Mouse (Mus musculus): ENCODE results near the gene Lix1l.
"Not testable (repeated sequence)": the region's sequence is repeated elsewhere in the genome, so short reads cannot be mapped to it uniquely, and the experiment has no call there.

Lix1l gene

DNA sequence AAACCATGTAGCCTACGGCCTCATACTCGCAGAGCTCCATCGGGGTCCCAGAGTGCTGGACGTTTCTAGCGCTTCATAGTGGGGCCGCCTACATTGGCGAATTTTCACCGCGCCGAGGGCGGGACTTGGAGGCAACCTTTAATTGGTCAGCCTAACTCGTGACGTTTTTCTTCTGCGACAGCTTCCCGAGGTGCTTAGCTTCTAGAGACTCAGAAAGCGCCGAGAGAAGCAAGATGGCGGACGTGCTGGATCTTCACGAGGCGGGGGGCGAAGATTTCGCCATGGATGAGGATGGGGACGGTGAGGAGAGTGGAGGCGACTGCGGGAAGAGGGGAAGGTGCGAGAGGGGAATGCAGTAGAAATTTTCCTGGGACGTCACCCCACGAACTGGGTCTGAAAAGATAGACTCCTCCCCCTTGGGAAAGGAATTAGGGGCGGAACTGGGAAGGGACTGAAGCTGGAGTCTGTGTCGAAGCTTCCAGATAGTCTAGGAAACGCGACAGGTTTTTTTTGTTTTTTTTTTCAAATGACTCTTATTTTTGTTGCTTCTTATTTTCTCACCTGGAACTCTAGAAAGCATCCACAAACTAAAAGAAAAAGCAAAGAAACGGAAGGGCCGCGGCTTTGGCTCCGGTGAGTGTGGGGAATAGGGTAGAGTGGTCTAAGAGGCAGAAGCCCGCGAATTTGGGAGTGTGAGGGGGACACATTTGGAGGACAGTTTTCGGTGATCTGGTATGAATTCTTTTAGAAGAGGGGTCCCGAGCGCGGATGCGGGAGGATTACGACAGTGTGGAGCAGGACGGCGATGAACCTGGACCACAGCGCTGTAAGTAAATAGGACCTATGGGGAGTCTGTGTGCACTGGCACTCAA, 29.0 kb downstream of the Lix1l start, which contains the start of gene Rbm8a:
Gene Rbm8a, plus strand, starts transcription at position 205 of the 872 bp plus-strand sequence.
- DNase-seq (ENCODE audit: low spot score in 2 of 2), result peak; percentile 90 to 93

DNA sequence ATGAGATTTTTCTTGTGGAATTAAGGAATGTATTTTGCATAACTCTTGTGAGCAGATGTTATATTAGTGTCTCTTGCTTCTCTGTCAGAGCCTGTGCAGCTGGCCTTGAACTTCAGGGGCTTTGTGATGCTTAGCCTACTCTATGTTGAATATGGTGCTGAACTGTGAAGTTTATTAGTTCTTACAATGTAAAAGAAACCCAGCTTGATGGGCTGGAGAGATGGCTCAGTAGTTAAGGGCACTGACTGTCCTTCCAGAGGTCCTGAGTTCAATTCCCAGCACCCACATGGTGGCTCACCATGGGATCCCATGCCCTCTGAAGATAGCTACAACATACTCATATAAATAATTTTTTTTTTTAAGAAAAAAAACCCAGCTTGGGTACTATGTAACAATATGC, 31.1 kb downstream of the Lix1l start:
- no peak for DNase-seq (ENCODE audit: low spot score in 2 of 2)

- no peak for DNase-seq (ENCODE audit: low spot score in 2 of 2)
Observed at GRCm38 (mm10) chr3:96634015-96634414, 33.1 kb downstream of the Lix1l start.

- DNase-seq (ENCODE audit: low spot score in 2 of 2), result peak; percentile 67 to 80
Observed at GRCm38 (mm10) chr3:96634928-96635879, 34.3 kb downstream of the Lix1l start, which contains the start of the genes Pex11b and Gm42957. Gene Pex11b, plus strand, starts transcription at chr3:96635376. Gene Gm42957, plus strand, starts transcription at chr3:96635474.

- no peak for DNase-seq (ENCODE audit: low spot score in 2 of 2)
Observed at GRCm38 (mm10) chr3:96635906-96636305, 35.0 kb downstream of the Lix1l start.

GRCm38 (mm10) chr3:96636448-96636847, 35.5 kb downstream of the Lix1l start:
- DNase-seq (ENCODE audit: low spot score in 2 of 2), result no peak

DNA sequence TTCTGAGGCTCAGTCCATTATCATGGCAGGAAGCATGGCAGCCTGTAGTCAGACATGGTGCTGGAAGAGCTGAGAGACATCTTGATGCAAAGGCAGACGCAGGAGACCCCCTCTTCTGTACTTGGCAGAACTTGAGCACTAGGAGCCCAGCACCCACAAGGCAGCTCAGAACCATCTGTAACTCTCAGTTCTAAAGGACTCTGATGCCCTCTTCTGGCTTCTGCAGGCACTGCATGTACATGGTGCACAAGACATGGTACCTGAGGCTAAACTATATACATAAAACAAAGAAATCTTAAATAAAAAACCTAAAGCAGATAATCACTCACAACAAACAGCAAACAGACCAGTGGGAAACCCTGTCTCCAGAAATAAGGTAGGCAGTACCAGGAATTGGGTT, 38.3 kb downstream of the Lix1l start:
- DNase-seq (ENCODE audit: low spot score in 2 of 2), result peak; percentile 56 to 72

DNA sequence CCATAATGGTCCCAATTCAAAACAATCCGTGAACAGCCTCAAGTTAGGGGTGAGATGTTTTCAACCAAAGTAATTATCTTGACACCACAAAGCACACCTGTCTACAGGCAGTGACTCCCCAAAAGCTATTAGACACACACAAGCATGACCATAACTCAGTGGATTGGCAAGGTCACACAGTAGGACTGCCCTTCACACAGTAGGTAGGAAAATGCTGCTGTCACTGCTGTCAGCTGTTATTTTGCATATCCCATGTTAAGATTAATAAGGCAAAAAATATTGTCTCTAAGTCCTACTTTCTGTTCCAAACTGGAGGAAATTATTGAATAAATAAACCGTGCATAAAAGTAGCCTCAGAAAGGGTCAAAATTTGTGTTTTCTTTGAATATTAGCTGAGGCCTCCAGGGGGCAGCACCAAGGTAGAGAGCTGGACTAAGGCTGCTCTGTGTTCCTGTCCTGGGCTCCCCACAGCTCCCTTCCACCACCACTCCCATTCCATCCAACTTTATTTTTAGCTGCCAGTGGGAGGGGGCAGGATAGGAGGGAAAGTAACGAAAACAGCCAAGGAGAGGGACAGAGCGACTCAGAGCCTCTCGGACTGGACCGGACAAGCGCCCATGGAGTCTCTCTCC, 44.2 kb downstream of the Lix1l start, which contains the start of gene Itga10:
Gene Itga10, plus strand, starts transcription at position 567 of the 632 bp plus-strand sequence.
- peak in 1 of 2 experiments; percentile 24 for DNase-seq (ENCODE audit: low spot score in 2 of 2)

DNA sequence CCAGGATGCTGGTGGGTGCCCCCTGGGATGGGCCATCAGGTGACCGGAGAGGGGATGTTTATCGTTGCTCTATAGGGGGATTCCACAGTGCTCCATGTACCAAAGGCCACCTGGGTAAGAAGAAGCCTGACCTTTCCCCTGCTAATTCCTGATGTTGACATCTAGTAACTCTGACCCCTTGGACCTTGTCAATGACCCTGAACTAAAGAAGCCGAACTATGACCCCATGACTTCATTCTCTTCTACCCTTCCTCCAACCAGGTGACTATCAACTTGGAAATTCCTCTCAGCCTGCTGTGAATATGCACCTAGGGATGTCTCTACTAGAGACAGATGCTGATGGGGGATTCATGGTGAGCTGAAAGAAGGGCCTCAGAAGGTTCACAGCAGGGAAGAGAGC, 46.4 kb downstream of the Lix1l start:
- DNase-seq (ENCODE audit: low spot score in 2 of 2), result no peak

GRCm38 (mm10) chr3:96660901-96661300, 60.0 kb downstream of the Lix1l start:
- no peak for DNase-seq (ENCODE audit: low spot score in 2 of 2)

DNA sequence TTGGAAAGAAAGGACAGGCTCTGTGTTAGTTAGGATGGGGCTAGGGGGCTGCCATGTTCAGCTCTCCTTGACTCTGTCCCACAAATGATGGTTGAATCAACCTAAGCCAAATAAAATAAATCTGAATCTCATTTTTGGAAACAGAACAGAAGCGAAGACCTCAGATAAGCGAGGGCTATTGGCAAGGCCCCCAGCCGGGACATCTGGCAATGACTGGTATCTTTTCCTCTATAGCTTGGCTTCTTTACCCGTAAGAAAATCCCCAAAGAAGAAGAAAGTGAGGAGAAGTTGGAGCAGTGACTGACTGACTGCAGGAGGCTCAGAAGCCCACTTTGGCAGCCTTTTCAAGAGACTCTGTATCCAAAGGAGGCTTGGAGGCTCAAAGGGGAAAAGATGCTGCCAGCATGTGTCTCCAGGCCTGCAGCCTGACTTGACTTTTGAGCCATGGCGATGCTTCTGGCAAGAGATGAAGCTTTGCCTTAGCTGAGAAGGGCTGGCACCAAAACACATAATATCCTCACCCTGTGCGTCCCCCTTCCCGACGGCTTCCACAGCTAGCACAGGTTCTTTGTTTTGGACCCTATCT, 61.9 kb downstream of the Lix1l start:
- no peak for DNase-seq (ENCODE audit: low spot score in 2 of 2)

DNA sequence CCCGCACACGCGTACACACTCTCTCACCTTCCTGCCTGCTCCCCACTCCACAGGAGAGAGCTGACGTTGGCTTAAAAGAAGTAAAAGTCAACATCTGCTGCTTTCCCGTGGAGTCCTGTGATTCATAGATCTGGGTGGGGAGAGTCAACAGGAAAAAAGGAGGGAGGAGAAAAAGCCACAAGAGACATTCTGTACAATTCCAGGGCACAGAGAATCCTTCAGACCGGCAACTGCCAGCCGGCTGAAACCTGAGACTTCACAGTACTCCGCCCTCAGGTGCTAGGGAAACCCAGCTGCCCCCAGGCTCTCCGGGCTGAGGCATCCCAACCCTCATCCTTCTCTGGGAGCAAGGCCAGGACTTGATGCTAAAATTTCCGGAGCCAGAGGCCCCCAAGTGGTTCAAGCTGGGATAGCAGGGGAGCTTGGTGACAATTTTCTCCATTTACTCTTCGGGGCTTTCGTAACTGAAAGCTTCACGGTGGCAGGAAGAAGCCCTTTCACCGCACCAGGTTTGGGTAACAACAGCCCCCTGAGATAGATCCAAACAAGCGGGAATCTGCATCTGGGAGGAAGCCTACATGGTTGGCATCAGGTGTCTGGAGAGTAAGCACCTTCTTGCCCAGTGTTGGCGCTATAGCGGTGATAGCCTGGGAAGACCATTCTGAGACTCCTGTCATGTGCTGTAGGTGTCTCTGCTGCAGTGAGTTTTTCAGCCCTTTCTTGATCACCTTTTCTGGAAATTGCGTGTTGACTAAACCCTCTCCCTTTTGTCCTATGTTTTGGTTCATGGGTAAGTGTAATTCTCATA, 62.7 kb downstream of the Lix1l start:
- peak; percentile 39 to 58 for DNase-seq (ENCODE audit: low spot score in 2 of 2)

GRCm38 (mm10) chr3:96665732-96666363, 64.9 kb downstream of the Lix1l start:
- not testable (repeated sequence) for DNase-seq (ENCODE audit: low spot score in 2 of 2)

DNA sequence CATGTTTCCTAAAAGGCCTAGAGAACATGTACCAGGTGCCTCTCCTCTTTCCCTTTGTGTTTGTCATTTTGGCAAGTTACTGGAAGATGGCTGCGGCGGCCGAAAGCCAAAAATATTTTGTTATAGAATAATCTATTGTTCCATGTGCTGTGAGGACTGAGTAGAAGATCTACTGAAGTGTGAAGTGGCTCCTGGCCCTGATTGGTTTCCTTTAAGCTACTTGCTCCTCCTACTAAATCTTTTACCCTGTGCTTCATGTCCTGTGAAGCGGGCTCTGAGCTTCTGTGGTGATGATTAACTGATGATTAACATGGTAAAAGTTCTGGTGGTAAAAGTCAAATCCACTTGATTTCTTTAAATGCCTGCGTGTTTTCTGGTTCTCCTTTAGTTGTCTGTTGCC, 66.0 kb downstream of the Lix1l start:
- DNase-seq (ENCODE audit: low spot score in 2 of 2), result no peak

- no peak for DNase-seq (ENCODE audit: low spot score in 2 of 2)
Observed at GRCm38 (mm10) chr3:96667316-96667715, 66.4 kb downstream of the Lix1l start.

DNA sequence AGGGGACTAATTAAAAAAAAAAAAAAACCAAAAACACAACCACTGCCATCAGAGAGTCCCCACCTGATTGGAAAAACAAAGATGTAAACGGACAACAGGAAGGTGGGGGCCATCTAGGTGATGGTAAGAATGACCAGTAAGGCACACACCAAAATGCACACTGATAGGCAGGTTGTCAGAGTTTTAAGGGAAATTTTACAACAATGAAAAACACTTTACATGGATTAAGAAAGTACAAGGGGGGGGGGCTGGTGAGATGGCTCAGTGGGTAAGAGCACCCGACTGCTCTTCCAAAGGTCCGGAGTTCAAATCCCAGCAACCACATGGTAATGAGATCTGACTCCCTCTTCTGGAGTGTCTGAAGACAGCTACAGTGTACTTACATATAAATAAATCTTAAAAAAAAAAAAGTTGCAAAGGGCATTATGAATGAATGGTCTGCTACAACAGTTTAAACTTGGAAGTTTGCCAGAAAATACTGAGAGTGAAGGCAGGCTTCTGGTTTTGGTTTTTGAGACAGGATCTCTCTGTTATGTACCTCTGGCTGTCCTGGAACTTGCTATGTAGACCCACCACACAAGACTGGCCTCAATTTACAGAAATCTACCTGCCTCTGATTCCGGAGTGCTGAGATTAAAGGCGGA, 67.6 kb downstream of the Lix1l start:
- no peak for DNase-seq (ENCODE audit: low spot score in 2 of 2)

DNA sequence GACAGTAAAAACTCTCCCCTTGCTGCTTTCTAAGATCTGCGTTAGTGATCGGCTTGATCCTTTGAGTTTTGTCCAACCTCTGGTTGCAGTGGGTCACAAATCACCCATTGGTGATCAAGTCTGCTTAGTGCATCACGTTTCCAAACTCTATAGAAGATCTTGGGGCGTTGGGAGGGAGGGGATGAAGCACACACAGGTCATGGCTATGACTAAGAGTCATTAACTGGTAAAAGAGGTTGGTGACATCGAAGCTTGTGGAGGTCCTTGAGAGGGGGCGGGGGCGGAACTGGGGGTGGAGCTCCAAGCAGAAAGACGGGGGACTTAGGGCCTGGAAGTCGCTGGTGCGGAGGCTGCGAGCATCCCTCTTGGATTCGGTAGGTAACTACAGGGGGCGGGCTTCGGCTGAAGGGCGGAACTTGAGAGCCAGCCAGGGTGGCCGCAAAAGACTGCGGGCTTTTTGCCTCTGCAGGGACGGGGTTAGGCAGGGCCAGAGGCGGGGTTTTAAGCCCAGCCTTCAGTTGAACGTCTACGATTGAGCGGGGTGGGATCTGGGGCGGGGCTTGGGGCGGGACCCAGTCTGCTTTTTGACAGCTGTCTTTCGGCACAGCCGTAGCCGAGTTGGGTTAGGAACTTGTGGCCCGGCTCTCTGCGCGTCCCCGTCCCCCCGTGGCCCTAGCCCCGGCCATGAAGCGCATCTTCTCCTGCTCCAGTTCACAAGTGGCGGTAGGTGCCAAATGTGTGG, 68.9 kb downstream of the Lix1l start, which contains the start of gene Ankrd35:
Gene Ankrd35, plus strand, starts transcription at position 405 of the 742 bp plus-strand sequence.
- peak; percentile 75 to 86 for DNase-seq (ENCODE audit: low spot score in 2 of 2)

- no peak for DNase-seq (ENCODE audit: low spot score in 2 of 2)
Observed at GRCm38 (mm10) chr3:96671519-96671918, 70.6 kb downstream of the Lix1l start.

DNA sequence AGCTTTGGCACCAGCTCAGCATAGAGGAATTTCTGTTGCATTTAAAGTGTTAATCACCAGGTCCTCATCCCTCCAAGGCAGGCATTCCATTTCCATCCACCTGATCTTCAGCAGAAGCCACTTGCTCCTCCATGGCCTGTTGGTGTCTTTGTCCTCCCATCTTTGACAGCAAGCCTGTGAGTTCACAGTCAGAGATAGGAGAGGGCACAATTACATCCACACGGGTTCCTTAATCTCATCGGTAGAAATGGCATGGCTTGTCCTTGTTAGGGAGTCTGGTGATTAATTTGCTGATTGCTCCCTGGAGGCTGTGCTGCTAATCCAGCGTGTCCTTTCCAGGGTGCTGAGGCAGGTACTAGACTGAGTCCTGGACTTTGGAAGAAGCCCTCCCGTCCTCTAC, 72.6 kb downstream of the Lix1l start:
- DNase-seq (ENCODE audit: low spot score in 2 of 2), result no peak
